In genomic region chr6:101685734-101686133, GRCm38 (mm10) we compare ENCODE assay signal across 16 mouse cellular contexts.
DNase-seq lines count a peak whose midpoint lies in the region; ATAC-seq and TF ChIP-seq lines count a peak whose summit lies in the region.
"Had no signal": no experiment of that assay in that cellular context is flagged by ENCODE, and none has a peak within 500 bp of the region (broad histone marks: within the 10 kb centered on the region; RNA-seq: fewer than 3 reads in every experiment).

No protein-coding gene starts in this region.

- H3K27me3 ChIP-seq in forebrain, embryonic 11.5 days (ENCODE audit: control insufficient read depth, insufficient read depth, low read length) = no peaks in the 10 kb centered on the region
- no peaks in the 10 kb centered on the region for H3K27me3 ChIP-seq in forebrain, embryonic 10.5 days (ENCODE audit: poor library complexity, severe bottlenecking)
- H3K27me3 ChIP-seq in hindbrain, embryonic 13.5 days = no peaks in the 10 kb centered on the region
- H3K27me3 ChIP-seq in midbrain, postnatal 0 days (ENCODE audit: insufficient read depth, low read length) = no peaks in the 10 kb centered on the region
- H3K27me3 ChIP-seq: embryonic facial prominence, embryonic 12.5 days; heart, embryonic 12.5 days had no signal

- no peak for TF ChIP-seq CTCF in brain, embryonic 14.5 days (IDR thresholded peaks at IDR 0.05; ENCODE audit: borderline replicate concordance, extremely low read depth, insufficient read depth, insufficient read length)
- TF ChIP-seq CTCF in midbrain, postnatal 0 days (IDR thresholded peaks at IDR 0.05) = no peak

- H3K9me3 ChIP-seq in forebrain, embryonic 11.5 days (ENCODE audit: control insufficient read depth, low read length) = no peaks in the 10 kb centered on the region
- H3K9me3 ChIP-seq in forebrain, embryonic 10.5 days = no peaks in the 10 kb centered on the region
- H3K9me3 ChIP-seq in hindbrain, embryonic 13.5 days = no peaks in the 10 kb centered on the region
- no peaks in the 10 kb centered on the region for H3K9me3 ChIP-seq in midbrain, postnatal 0 days (ENCODE audit: low read length)
- H3K9me3 ChIP-seq: embryonic facial prominence, embryonic 12.5 days had no signal

- H3K36me3 ChIP-seq in forebrain, embryonic 11.5 days (ENCODE audit: control insufficient read depth, insufficient read depth, low read length) = no peaks in the 10 kb centered on the region
- no peaks in the 10 kb centered on the region for H3K36me3 ChIP-seq in forebrain, embryonic 10.5 days (replicated peaks)
- no peaks in the 10 kb centered on the region for H3K36me3 ChIP-seq in hindbrain, embryonic 13.5 days
- no peaks in the 10 kb centered on the region for H3K36me3 ChIP-seq in midbrain, postnatal 0 days (ENCODE audit: insufficient read depth, low read length)
- H3K36me3 ChIP-seq: embryonic facial prominence, embryonic 12.5 days; heart, embryonic 12.5 days had no signal

- no peaks in the 10 kb centered on the region for H3K4me1 ChIP-seq in forebrain, embryonic 11.5 days (replicated peaks; ENCODE audit: control insufficient read depth, insufficient read depth, low read length)
- H3K4me1 ChIP-seq in forebrain, embryonic 10.5 days = no peaks in the 10 kb centered on the region
- H3K4me1 ChIP-seq in hindbrain, embryonic 13.5 days (replicated peaks) = no peaks in the 10 kb centered on the region
- H3K4me1 ChIP-seq in midbrain, postnatal 0 days (ENCODE audit: insufficient read depth, low read length) = no peaks in the 10 kb centered on the region
- H3K4me1 ChIP-seq: embryonic facial prominence, embryonic 12.5 days; heart, embryonic 12.5 days had no signal

- TF ChIP-seq POLR2A in brain, embryonic 14.5 days (IDR thresholded peaks at IDR 0.05; ENCODE audit: borderline replicate concordance, extremely low read depth, insufficient read depth, insufficient read length, poor library complexity, severe bottlenecking) = no peak

- WGBS in forebrain, embryonic 11.5 days = 69% methylated on average over 8 of the region's 8 CpGs
- 84% methylated on average over 8 of the region's 8 CpGs for WGBS in forebrain, embryonic 10.5 days
- WGBS in hindbrain, embryonic 13.5 days = 48% methylated on average over 8 of the region's 8 CpGs
- WGBS in midbrain, postnatal 0 days = 53% methylated on average over 8 of the region's 8 CpGs

- no peak overlapping the region for H3K27ac ChIP-seq in forebrain, embryonic 11.5 days (ENCODE audit: low read depth, low read length)
- no peak overlapping the region for H3K27ac ChIP-seq in forebrain, embryonic 10.5 days
- H3K27ac ChIP-seq in hindbrain, embryonic 13.5 days = no peak overlapping the region
- H3K27ac ChIP-seq in midbrain, postnatal 0 days (ENCODE audit: low read depth, low read length) = 0 out of 2 replicates have a peak overlapping the region, but pooled peaks have one; percentile 6
- H3K27ac ChIP-seq: embryonic facial prominence, embryonic 12.5 days; liver, embryonic 14.5 days had no signal

- H3K9ac ChIP-seq in forebrain, embryonic 11.5 days (ENCODE audit: low read length) = no peak overlapping the region
- no peak overlapping the region for H3K9ac ChIP-seq in hindbrain, embryonic 13.5 days
- H3K9ac ChIP-seq in midbrain, postnatal 0 days (replicated peaks; ENCODE audit: low read length, poor library complexity, severe bottlenecking) = no peak overlapping the region
- H3K9ac ChIP-seq: embryonic facial prominence, embryonic 12.5 days; heart, embryonic 12.5 days; liver, embryonic 14.5 days had no signal

- peak; percentile 58; the same call in 1 of the 2 replicates for ATAC-seq in forebrain, embryonic 11.5 days (replicated peaks; ENCODE audit: low FRiP score)
- ATAC-seq in hindbrain, embryonic 13.5 days (ENCODE audit: low FRiP score) = peak; percentile 59; the same call in 1 of the 2 replicates
- no peak for ATAC-seq in midbrain, postnatal 0 days (ENCODE audit: low FRiP score)
- ATAC-seq in granulocyte monocyte progenitor cell, adult 5-6 weeks (replicated peaks; ENCODE audit: poor library complexity, severe bottlenecking) = no peak
- ATAC-seq: intestine, postnatal 0 days had no signal

- no peak for DNase-seq in forebrain, embryonic 11.5 days (ENCODE audit: low spot score)
- DNase-seq in forebrain, embryonic 10.5 days (ENCODE audit: extremely low spot score, low spot score) = no peak
- DNase-seq in brain, embryonic 14.5 days (ENCODE audit: low read depth) = peak; percentile 85
- DNase-seq in midbrain, postnatal 0 days (ENCODE audit: low spot score) = no peak
- DNase-seq in testis, postnatal 10 days (ENCODE audit: low spot score) = no peak
- no peak for DNase-seq in ovary, adult 18-20 months (ENCODE audit: low spot score)
- DNase-seq: adrenal gland, adult 8-10 months; cerebellum, adult 2 months; kidney, postnatal 10 days; thymus, postnatal 4 days had no signal

- H3K4me3 ChIP-seq in forebrain, embryonic 11.5 days (ENCODE audit: low read depth, low read length) = no peak overlapping the region
- H3K4me3 ChIP-seq in forebrain, embryonic 10.5 days = no peak overlapping the region
- H3K4me3 ChIP-seq in hindbrain, embryonic 13.5 days = no peak overlapping the region
- H3K4me3 ChIP-seq in midbrain, postnatal 0 days (ENCODE audit: low read depth, low read length) = no peak overlapping the region
- H3K4me3 ChIP-seq: embryonic facial prominence, embryonic 12.5 days; heart, embryonic 12.5 days had no signal

- H3K4me2 ChIP-seq in forebrain, embryonic 11.5 days (ENCODE audit: low read depth, low read length, severe bottlenecking) = no peak overlapping the region
- H3K4me2 ChIP-seq in hindbrain, embryonic 13.5 days = peak overlapping the region; percentile 5
- peak overlapping the region; percentile 18; the same call in 1 of the 2 replicates for H3K4me2 ChIP-seq in midbrain, postnatal 0 days (ENCODE audit: low read depth, low read length, poor library complexity, severe bottlenecking)
- H3K4me2 ChIP-seq: embryonic facial prominence, embryonic 12.5 days; heart, embryonic 12.5 days had no signal

Comparison
In these comparisons a context has a peak if more than half of its experiments do, and no peak if none do; other contexts are left out.
1. ATAC-seq: peak in forebrain, embryonic 11.5 days (single experiment) and hindbrain, embryonic 13.5 days (single experiment); none in midbrain, postnatal 0 days (single experiment) and granulocyte monocyte progenitor cell, adult 5-6 weeks (single experiment).